Mouse (Mus musculus) retina, postnatal 1 day (tissue): Measurements from ENCODE around the gene Stom.
A peak's percentile ranks its signal among the peaks of the same experiment; 100 is the strongest.

ENCODE experiments used
- DNase-seq: peaks from one replicate; pipeline ENCODE4 v3.0.0-alpha.2; 2012

Stom gene

GRCm38 (mm10) chr2:35270531-35270984, 66.2 kb downstream of the Stom start:
- peak; percentile 72 for DNase-seq

GRCm38 (mm10) chr2:35269716-35270260, 67.0 kb downstream of the Stom start:
- DNase-seq: no peak

GRCm38 (mm10) chr2:35269136-35269535, 67.6 kb downstream of the Stom start:
- DNase-seq: no peak

- no peak for DNase-seq
Observed at GRCm38 (mm10) chr2:35267876-35268566, 68.8 kb downstream of the Stom start.

GRCm38 (mm10) chr2:35267156-35267875, 69.5 kb downstream of the Stom start:
- DNase-seq: no peak

GRCm38 (mm10) chr2:35266251-35266905, 70.4 kb downstream of the Stom start:
- DNase-seq: no peak

GRCm38 (mm10) chr2:35265775-35266174, 71.0 kb downstream of the Stom start:
- DNase-seq: no peak

GRCm38 (mm10) chr2:35265296-35265695, 71.5 kb downstream of the Stom start:
- DNase-seq: peak; percentile 71

- DNase-seq: no peak
Observed at GRCm38 (mm10) chr2:35264095-35264494, 72.7 kb downstream of the Stom start.
